Mouse (Mus musculus) CH12.LX (cell line): ENCODE measurements around the gene Rab15.

Experiments
- ELF1 ChIP-seq: IDR thresholded peaks from 2 replicates; pipeline ENCODE4 v1.6.1; 2014; ENCODE audit warnings: low read depth, mild to moderate bottlenecking, inconsistent platforms, low read length, improper control_type of control experiment
- EP300 ChIP-seq: IDR thresholded peaks from 2 replicates; pipeline ENCODE4 v1.6.1; 2011; ENCODE audit warnings: low read length, improper control_type of control experiment
- MAX ChIP-seq: IDR thresholded peaks from 2 replicates; pipeline ENCODE4 v1.6.1; 2011; ENCODE audit warnings: low read length, improper control_type of control experiment
- NRF1 ChIP-seq: IDR thresholded peaks from 2 replicates; pipeline ENCODE4 v1.6.1; 2014; ENCODE audit warnings: low read depth, mild to moderate bottlenecking, inconsistent platforms, low read length, improper control_type of control experiment, moderate library complexity
- POLR2A ChIP-seq: IDR thresholded peaks from 2 replicates; pipeline ENCODE4 v1.6.1; 2011; ENCODE audit warnings: low read depth, mild to moderate bottlenecking, improper control_type of control experiment, low read length
- RCOR1 ChIP-seq: conservative IDR thresholded peaks from 2 replicates; pipeline ENCODE4 v1.6.1; 2012; ENCODE audit warnings: low read depth, mild to moderate bottlenecking, inconsistent platforms, low read length, improper control_type of control experiment
- SMC3 ChIP-seq: IDR thresholded peaks from 2 replicates; pipeline ENCODE4 v1.6.1; 2011; ENCODE audit warnings: low read depth, low read length, improper control_type of control experiment
- UBTF ChIP-seq: IDR thresholded peaks from 2 replicates; pipeline ENCODE4 v1.6.1; 2012; ENCODE audit warnings: low read depth, mild to moderate bottlenecking, inconsistent platforms, low read length, improper control_type of control experiment, moderate library complexity

DNA sequence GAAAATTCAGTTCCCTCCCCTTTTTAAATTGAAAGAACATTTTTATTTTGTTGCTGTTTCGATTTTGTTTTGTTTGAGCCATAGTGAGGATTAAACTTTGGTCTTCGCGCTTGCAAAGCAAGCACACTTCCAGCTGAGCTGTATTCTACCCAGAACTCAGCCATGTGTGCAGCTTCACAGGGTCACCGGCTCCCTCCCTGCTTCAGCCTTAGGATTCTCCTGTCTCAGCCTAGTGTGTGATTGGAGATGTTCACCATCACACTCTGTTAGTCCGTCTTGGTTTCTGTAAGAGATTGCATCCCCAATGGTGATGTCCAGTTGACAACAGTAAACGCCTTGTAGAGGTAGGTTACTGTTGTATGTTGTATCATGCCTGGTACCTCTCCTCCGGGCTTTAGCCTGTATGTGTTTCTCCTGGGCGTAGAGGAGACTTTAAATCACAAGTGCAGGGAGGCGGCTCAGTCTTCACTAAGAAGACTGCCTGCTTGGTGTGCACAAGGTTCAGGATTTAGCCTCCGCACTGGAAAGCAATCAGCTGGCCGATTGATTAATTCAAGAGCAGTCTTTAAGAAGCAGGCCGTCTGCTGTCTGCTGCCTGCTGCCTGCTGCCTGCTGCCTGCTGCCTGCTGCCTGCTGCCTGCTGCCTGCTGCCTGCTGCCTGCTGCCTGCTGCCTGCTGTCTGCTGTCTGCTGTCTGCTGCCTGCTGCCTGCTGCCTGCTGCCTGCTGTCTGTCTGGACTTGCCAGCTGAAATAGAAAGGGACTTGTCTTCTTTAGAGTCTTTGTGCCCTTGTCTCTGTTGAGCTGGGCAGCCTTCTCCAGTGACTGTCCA, 41.9 kb downstream of the Rab15 start:
- TF ChIP-seq MAX (no peak), POLR2A (no peak), UBTF (no peak), EP300 (no peak), ELF1 (no peak), SMC3 (no peak), NRF1 (no peak), RCOR1 (no peak)
